Mouse (Mus musculus) neutrophil, adult 5-6 weeks (primary cell): ENCODE measurements at regions not wholly inside any gene's neighbourhood (a gene's known extent, or its start where the extent isn't known, plus 50 kb on each side); places are given as distances from the start of the nearest gene placed in this dataset.

ENCODE experiments used
- ATAC-seq: fragments of 151-379, 151-347 bp; 2 replicates; pipeline ENCODE4 v1.8.0; 2017; ENCODE audit warnings: mild to moderate bottlenecking, moderate TSS enrichment; ENCODE audit not compliant: insufficient number of reproducible peaks, poor library complexity, low FRiP score, severe bottlenecking; ENCODE audit errors: extremely low read depth

DNA sequence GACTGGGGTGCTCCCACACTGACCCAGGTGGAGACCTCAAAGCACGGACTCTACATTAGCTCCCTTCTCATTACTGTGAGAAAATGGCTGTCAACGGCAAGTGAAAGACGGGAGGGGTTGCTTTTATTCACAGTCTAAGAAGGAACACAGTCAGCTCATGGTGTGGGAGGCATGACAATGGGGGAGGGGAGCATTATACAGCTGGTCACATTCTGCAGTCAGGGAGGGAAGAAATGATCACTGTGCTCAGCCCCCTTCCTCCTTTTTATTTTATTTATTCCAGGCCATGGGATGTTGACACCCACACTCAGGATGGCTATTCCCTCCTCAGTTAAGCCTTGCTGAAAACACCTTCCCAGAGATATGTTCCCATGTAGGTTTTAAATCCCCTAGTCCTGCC lies 93.1 kb upstream of the Spdye4c start:
- ATAC-seq = no peak

DNA sequence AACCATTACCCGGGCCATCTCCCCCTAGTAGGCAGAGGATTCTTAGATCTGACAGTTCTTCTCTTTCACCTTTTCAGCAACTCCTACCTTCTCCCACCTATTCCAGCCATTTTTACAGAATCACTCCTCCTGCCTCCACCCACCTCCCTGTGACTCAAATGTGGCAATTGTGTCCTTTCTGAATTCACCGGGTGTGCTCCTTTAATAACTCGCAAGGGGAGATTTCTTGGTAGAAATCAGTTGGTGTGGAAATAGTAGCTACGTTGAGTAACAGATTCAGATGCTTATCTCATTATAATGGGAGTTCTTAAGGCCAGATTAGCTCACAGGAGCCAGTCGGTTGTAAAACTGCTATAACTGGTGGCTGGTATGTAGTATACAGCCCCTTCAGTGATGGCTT lies 92.4 kb upstream of the Spdye4c start:
- ATAC-seq = no peak

DNA sequence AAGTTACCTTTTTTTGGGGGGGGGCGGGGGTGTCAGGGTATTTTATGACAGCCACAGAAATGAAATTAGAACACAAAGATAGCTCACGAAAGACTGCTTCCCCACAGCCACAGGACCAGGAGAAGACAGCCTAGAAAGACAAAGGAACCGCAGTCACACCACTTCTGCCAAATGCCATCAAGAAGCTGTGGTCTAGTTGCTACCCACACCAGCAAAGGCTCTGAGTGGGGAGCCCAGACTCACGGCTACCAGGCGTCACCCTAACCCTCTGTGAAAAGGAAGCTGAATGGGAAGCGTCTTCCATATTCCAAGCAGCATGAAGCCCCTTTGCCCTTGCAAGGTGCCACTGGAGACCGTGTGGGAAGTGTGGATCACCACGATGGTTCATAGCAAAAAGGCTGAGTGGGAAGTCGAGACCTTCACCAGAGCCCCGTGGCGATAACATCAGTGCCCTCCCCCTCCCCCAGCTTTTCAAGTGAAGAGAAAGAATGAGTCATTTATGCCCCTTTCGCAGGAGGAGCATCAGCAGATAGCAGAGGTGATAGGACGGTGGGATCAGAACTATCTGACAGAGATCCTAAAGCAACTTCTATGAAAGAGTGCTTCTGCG lies 91.3 kb upstream of the Spdye4c start:
- ATAC-seq = no peak

DNA sequence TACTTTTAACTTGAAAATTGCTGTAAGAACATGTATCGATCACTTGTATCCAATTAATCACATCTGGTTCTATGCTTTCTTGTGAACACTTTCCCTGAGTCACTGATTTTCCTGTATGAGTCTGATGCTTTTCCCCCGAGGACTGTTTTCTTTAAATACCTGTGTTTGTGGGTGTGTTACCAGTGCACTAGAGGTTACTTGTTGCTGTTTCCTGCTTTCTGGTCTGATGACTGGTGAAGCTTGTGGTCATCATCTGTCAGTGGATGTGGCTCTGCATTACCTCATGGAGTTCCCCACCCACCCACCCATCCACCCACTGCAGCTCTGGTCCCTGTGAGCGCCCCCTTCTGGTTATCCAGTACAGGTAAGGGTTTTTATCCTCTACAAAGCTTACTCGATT lies 88.3 kb upstream of the Spdye4c start:
- ATAC-seq = no peak

DNA sequence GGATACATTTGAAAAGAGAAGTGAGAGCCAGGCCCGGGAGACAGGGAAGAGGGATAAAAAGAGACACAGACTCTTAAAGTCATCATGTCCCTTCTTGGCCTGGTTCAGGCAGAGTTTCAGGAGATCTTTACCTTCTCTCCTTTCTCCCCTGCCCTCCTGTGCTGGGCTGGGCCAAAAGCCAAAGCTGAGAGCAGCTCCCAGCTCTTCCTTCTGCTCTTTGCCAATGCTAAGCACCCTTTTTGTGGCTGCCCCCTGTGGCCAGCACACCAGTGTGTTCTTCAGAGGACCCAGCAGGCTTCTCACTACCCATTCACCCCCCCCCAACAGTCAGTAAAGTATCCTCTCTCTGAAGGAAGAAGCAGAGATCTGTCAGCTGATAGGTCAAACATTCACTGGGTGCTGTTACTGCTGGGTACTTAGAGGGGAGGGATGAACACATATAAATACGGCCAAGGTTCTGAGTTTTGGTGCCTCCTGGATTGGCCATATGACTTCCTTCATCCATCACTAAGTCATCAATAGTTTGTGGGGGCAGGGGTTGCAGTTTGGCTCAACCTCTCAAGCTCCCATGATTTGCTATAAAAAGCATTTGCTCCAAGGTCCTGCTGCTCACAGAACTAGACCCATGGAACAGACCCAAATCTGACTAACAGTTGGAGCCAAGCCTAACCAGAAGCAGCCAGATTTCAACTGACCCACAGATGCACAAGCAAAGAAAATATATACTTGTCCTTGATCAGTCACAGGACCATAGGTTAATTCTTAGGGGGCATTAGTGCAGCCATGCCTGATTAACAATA lies 87.7 kb upstream of the Spdye4c start:
- no peak for ATAC-seq

DNA sequence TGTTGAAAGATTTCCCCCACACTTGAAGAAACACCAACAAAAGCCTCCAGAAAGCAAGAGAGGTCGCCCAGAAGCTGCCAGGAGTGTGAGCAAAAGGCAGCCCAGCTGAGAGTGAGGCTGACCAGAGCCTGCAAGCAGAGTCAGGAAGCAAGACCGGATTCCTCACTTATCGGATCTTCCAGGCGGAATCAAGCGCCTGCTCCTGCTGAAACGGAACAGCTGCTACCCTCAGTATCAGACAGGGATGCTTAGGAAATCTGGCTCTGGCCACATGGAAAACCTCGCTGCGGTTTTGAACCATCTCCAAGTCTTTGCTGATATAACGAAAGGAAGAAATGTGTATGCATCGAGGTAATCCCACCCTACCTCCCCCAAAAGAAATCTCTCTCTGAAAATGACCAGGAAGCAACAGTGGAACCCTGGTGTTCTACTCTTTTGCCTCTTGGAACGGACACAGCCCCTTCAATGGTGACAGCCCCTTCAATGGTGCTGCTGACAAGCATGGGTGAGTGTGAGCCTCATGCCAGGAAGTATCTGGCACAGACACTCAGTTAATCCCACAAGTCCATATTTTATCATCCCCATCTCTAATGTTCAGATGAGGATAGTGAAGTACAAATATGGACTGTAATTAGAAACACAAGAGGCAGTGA lies 83.3 kb upstream of the Spdye4c start:
- ATAC-seq = no peak

DNA sequence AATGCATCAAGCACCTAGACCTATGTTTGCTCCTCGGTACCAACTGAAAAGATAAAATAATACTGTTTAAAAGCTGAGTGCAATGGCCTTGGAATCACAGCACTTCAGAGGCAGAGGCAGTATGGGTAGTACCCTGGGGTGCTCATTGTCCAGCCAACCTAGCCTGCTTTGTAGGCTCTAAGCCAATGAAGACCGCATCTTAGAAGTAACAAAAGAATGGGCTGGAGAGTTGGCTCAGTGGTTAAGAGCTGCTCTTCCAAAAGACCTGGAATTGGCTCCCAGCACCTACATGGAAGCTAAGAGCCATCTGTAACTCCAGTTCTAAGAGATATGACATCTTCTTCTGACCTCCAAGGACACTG lies 82.8 kb upstream of the Spdye4c start:
- no peak for ATAC-seq

DNA sequence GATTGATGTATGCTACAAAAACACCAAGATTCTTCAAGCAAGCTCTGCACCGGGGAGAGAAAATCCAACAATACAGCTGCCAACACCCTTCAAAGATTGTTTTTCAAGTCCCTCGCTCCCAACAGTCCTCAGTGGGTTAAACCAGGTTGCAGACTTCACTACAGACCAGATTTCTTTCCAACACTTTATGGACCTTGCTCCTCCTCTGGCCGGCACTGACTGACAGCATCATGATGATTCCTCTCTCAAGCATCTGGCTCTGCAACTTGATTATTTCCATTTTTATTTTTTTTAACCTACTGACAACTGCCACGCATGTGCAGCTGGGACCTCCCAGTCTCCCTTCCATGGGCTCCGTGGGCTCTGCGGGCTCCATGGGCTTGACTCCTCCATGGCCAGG lies 79.7 kb upstream of the Spdye4c start:
- ATAC-seq = no peak

DNA sequence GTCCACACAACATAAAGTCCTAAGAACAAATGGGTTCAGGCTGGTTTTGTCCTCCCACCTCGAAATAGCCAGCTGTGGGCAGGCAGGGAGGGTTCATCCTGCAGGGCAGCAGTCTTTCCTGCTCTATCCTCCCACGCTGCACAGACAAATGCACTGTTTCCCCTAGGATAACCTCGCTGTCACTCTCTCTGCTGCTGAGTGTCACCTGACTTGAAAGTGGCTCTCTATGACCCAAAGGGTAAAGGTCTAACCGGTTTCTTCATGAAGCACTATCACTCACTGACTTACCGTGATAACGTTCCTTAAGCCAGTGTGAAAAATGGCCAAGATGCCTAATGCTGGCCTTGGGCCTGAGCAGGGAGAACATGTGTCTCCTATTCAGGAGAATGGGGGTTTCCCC lies 78.2 kb upstream of the Spdye4c start:
- no peak for ATAC-seq

DNA sequence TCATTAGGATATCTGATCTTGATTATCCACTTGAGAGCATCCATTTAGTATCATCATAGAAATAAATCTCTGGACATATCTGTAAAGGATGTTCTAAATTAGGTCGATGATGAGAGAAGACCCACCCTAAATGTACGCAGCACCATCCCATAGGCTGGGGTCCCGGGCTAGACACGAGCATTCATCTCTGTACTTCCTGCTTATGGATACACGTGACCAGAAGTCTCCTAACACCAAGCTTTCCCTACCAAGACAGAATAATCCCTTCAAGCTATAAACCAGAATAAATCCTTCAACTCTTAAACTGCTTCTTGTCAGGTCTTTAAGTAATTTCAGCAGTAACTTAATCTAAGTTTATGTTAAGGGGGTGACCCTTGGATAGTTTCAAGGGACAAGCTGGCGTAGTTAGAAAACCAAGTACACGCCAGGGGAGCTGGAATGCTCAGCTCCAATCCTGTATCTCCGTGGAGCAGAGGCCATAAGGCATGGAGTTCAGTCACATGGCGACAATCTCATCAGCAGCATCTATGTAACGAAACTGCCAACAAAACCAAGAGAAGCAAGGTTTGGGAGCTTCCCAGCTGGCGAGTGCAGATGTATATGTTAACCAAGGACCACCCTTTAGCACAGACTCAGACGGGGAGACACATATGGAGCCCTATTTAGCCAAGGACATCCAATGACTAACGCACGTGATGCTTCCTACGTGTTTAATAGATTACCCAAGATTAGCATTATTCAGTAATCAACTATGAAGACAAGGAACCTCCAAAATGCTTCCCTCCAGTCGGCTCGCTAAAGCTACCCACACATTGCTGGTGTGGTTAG lies 76.3 kb upstream of the Spdye4c start:
- no peak for ATAC-seq

DNA sequence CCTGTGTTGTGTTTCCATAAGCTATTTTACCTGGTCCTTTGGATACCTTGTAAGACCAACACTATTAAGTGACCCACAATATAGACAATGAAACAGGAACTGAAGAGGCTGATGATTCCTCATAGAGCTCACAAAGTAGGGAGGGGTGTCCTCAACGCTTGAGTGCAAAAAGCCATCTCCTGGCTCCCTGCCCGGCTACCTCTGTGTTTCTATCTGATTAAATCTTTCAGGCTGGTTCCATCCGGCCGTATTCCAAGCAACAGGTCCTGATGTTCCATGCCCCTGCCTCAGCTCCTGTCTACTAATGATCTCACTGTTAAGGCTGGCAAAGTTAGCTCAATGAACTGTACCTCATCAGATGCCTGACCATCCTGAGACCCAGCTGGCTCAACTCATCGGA lies 75.3 kb upstream of the Spdye4c start:
- no peak for ATAC-seq

DNA sequence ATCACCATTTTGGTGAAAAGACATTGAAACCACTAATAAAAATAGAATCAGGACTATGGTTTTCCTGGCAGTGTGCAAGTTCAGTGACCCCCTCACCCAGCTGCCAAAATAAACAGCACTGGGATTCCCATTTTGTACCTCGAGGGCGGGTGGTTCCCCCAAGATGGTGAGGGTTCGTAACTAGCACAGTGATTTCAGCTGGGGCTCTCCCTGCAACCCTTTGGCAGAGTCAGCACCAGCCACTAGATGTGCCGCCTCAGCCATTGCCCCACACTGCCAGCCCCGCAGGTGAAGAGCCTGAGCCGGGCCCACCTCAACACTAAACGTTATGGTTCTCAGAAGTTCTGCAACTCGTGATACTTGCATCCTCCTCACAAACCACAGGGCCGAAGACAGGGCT lies 74.3 kb upstream of the Spdye4c start:
- ATAC-seq = no peak

DNA sequence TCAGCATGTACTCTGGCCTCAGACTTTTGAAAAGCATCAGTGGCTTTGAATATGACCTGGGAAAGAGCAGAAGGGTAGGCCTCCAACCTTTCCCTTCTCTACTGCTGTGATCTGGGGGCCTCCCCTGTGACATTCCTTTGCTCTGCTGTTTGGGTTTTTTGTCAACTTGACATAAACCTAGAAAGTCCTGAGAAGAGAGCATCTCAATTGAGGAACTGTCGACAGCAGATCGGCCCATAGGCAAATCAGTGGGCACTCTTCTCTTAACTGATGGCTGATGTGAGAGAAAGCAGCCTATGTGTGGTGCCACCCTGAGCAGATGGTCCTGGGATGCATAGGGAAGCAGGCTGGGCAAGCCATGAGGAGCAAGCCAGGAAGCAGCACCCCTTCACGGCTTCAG lies 72.9 kb upstream of the Spdye4c start:
- ATAC-seq = no peak

DNA sequence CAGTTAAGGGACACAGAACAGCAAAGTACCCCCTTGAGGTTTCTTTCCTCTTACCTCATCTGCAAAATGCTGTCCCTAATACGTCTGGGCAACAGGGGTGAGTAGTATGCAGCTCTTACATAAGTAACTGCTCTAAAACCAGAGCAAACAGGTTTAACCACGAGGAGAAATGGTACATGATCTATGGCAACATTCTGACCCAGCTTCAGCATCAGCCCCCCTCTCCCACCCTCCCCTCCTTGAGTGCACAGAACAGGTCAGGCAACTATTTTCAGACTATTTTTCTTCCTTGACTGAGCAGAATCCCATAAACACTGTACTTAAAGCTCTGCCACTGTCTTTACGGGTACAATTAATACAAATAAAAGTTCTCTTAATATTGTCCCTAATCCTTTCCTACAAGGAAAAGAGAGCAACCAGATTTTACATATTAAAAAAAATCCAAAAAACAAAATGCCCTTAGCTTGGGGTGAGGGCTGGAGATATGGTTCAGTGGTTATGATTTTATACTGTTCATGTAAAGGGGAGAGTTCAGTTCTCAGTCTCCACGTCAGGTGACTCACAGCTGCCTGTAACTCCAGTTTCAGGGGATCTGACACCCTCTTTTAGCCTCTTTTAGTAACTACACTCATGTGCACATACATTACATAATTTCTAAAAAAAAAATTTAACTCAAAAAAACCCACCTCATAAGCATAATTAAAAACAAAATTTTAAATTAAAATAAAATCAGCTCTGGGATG lies 69.1 kb upstream of the Spdye4c start:
- no peak for ATAC-seq

DNA sequence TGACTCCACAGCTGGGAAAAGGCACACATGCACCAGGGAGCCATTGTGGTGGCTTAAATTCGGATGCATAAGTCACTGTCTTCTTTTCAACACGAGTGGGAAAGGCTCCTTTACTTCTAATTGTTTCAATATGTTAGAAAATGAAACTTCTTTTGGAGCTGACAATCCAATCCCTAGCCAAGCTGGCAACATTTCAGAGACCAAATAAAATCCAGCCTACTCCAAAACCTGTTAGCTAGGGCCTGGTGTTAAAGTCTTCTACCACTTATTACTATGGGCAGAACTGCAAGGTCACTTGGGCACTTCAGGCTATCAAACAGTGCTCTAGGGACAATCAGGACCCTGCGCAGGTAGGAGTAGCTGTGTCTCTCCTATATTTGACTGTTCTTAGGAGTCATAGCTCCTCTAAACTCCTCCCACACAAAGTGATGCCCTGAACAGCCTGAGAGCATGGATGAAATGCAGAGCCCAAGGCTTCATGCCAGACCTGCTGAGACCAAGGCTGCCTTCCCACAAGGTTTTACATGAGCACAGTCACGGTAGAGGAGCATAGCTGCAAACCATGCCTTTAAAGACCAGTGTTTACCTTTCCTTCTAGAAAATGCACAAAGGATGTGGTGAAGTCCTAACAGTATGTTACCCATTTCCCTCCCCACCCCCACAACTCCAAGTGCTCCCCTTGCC lies 67.4 kb upstream of the Spdye4c start:
- no peak for ATAC-seq

DNA sequence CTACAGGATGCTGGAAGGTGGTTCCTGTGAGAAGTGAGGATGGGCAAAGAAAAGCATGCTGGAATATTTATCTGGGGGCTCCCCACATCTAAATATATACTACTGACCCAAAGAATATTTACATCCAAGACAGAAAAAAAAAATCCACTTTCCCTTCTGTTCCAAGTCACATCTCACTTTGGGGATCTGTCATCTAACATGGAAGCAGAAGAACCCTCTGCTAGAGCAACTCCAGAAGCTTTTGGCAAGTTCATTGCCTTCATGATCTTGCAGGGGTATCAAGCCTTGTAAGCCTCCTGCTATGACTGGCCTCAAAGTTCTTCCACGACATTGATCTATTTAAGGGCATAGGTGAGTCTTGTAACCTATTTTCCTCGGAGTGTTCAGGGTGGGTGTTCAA lies 64.9 kb upstream of the Spdye4c start:
- no peak for ATAC-seq

DNA sequence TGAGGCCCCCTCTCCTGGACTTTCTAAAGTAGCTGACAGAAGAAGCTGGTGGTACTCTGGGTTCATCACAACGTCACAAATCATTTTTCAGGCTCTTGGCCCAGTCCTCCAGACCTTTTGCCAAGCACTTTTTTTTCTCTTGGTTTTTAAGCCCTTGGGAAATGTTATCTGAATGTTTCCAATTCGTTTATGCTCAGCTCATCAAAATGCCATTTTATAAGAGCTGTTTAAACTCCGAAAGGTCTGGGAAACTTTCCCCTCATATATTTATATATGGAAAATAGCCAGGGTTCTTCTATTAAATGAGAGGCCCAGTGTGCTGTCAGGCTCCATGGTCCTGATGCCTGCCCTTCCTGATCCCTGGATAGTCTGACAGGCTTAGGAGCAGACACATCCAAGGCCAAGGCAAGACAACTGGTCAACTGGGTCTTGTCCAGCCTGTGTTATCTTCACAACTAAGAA lies 64.1 kb upstream of the Spdye4c start:
- ATAC-seq = no peak

DNA sequence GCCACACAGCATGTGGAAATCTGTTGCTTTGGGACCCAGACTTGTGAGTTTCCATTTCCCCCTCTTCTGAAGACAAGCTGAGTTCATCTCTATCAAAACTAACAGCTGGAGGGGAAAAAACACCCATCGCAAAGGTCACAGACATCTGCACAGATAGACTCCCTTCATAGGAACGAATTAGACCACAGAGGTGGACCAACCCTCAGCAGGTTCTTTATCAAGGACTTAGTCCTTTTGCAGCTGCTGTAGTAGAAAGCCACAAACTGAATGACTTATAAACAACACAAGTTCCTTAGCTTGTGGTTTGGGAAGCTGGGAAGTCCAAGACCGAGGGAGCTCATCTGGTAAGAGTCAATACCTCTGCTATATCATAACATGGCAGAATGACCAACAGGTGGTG lies 54.7 kb upstream of the Spdye4c start:
- ATAC-seq = no peak
